Mouse (Mus musculus) heart, adult 2 months (tissue): ENCODE results near the gene Gm10722.
"Not testable (repeated sequence)": the region's sequence is repeated elsewhere in the genome, so short reads cannot be mapped to it uniquely, and the experiment has no call there.

Experiments
- CTCF ChIP-seq: fragments of 200-600 bp; IDR thresholded peaks from 2 replicates; pipeline ENCODE4 v1.8.1; 2022; ENCODE audit warnings: antibody characterized with exemption, mild to moderate bottlenecking, moderate library complexity
- EP300 ChIP-seq: fragments of 200-500 bp; IDR thresholded peaks from 2 replicates; pipeline ENCODE4 v1.6.1; 2011; ENCODE audit warnings: low read depth, low read length, control low read depth; ENCODE audit not compliant: insufficient read depth

DNA sequence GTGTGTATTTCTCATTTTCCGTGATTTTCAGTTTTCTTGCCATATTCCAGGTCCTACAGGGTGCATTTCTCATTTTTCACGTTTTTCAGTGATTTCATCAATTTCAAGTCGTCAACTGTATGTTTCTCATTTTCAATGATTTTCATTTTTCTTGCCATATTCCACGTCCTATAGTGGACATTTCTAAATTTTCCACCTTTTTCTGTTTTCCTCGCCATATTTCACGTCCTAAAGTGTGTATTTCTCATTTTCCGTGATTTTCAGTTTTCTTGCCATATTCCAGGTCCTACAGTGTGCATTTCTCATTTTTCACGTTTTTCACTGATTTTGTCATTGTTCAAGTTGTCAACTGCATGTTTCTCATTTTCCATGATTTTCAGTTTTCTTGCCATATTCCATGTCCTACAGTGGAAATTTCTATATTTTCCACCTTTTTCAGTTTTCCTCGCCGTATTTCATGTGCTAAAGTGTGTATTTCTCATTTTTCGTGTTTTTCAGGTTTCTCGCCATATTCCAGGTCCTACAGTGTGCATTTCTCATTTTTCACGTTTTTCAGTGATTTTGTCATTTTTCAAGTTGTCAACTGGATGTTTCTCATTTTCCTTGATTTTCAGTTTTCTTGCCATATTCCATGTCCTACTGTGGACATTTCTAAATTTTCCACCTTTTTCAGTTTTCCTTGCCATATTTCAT lies 21.7 kb downstream of the Gm10722 start:
- not testable (repeated sequence) for TF ChIP-seq EP300, CTCF
